Mouse (Mus musculus) lung, adult 2 months (tissue): ENCODE measurements at regions not wholly inside any gene's neighbourhood (a gene's known extent, or its start where the extent isn't known, plus 50 kb on each side); places are given as distances from the start of the nearest gene placed in this dataset.

Source experiments
- CTCF ChIP-seq: fragments of 200-500 bp; IDR thresholded peaks from 2 replicates; pipeline ENCODE4 v1.5.1; 2011; ENCODE audit warnings: mild to moderate bottlenecking, low read length, control low read depth; ENCODE audit not compliant: insufficient read depth
- POLR2A ChIP-seq: fragments of 200-500 bp; IDR thresholded peaks from 2 replicates; pipeline ENCODE4 v1.6.1; 2011; ENCODE audit warnings: low read depth, mild to moderate bottlenecking, control low read depth, low read length, borderline replicate concordance; ENCODE audit errors: extremely low read depth

GRCm38 (mm10) chr2:108686019-108686743 is 594.4 kb upstream of the Kif18a start:
- TF ChIP-seq POLR2A (no peak), CTCF (no peak)
